ENCODE assay signal across 9 mouse cellular contexts in the genomic region with DNA sequence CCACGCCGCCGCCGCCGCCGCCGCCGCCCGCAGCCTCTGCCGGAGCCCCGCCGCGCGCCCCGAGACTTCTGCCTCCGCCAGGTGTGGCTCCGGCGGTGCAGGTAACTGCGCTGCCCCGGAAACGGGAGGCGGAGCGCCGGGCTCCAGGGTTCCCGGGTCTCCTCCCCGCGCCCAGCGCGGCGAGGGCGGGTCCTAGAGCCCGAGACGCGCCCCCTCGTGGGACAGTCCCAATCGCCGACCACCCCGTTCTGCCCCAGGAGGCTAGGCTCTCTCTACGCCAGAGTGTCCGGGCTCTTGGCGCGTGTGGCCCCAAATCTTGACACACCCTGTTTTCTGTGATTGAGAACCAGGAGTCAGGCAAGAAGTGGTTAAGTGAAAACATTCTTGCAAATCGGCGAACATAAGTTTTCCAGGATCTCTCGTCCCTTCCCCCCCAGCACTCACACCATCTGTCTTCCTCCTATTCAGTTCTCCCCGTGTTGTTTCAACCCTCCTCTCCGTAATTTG. TPM values are rescaled to one million over a fixed set of nuclear protein-coding genes. Genes with fewer than 3 reads are reported as not detected.
DNase-seq lines count a peak whose midpoint lies in the region; ATAC-seq and TF ChIP-seq lines count a peak whose summit lies in the region.
"Had no signal": no experiment of that assay in that cellular context is flagged by ENCODE, and none has a peak within 500 bp of the region (broad histone marks: within the 10 kb centered on the region; RNA-seq: fewer than 3 reads in every experiment).

A gene (minus strand): TSS at position 117 of the 507 bp plus-strand sequence.

- H3K4me1 ChIP-seq in heart, embryonic 14.5 days (ENCODE audit: control insufficient read depth in 2 of 2, insufficient read depth in 2 of 2, low read length in 2 of 2): peaks cover 3 to 10% of the 10 kb centered on the region in 2 experiments; a peak in 3 of 4 replicates
- peaks cover 7% of the 10 kb centered on the region; the same call in 1 of the 2 replicates for H3K4me1 ChIP-seq in liver, embryonic 13.5 days (replicated peaks)
- peaks cover 25% of the 10 kb centered on the region for H3K4me1 ChIP-seq in neural tube, embryonic 15.5 days

- H3K27me3 ChIP-seq in heart, embryonic 14.5 days (ENCODE audit: control insufficient read depth, insufficient read depth, low read length): peaks cover 28% of the 10 kb centered on the region
- H3K27me3 ChIP-seq in liver, embryonic 13.5 days: peaks cover 67% of the 10 kb centered on the region
- H3K27me3 ChIP-seq in neural tube, embryonic 15.5 days (replicated peaks): no peaks in the 10 kb centered on the region
- H3K27me3 ChIP-seq: CH12.LX had no signal

- WGBS in heart, embryonic 14.5 days: under 1% methylated on average over 37 of the region's 47 CpGs
- WGBS in liver, embryonic 13.5 days (ENCODE audit: insufficient replicate concordance): 1% methylated on average over 32 of the region's 47 CpGs
- WGBS in neural tube, embryonic 15.5 days: under 1% methylated on average over 33 of the region's 47 CpGs

- H3K9me3 ChIP-seq in heart, embryonic 14.5 days (ENCODE audit: control insufficient read depth, low read length): no peaks in the 10 kb centered on the region
- H3K9me3 ChIP-seq in liver, embryonic 13.5 days (replicated peaks): no peaks in the 10 kb centered on the region
- no peaks in the 10 kb centered on the region for H3K9me3 ChIP-seq in neural tube, embryonic 15.5 days (replicated peaks)

- TF ChIP-seq CTCF in gastrocnemius, adult 2 months (IDR thresholded peaks at IDR 0.05): no peak

- DNase-seq in gastrocnemius, adult 2 months: no peak
- no peak for DNase-seq in gastrocnemius, postnatal 14 days
- DNase-seq in cerebellum, postnatal 4 days (ENCODE audit: low spot score in 2 of 2): peak; percentile 33 to 65
- peak; percentile 87 for DNase-seq in kidney, postnatal 10 days
- DNase-seq in liver, embryonic 13.5 days: no peak

- H3K4me3 ChIP-seq in gastrocnemius, adult 2 months: peak within 1 kb of the TSS; percentile 73
- peak within 1 kb of the TSS; percentile 63 to 72 for H3K4me3 ChIP-seq in heart, embryonic 14.5 days (ENCODE audit: control insufficient read depth in 1 of 2, insufficient read depth in 1 of 2, low read depth in 1 of 2, low read length in 2 of 2)
- peak within 1 kb of the TSS; percentile 59 for H3K4me3 ChIP-seq in liver, embryonic 13.5 days (replicated peaks)
- peak within 1 kb of the TSS; percentile 71 for H3K4me3 ChIP-seq in neural tube, embryonic 15.5 days (replicated peaks)

- intact Hi-C loops in gastrocnemius, adult 2 months (cut with DNase I): no loop called here
- intact Hi-C loops in gastrocnemius, postnatal 14 days (cut with DNase I; ENCODE audit: low total_unique reads): no loop called here

- peak within 1 kb of the TSS; percentile 97 for H3K4me2 ChIP-seq in heart, embryonic 14.5 days (ENCODE audit: low read length)
- H3K4me2 ChIP-seq in liver, embryonic 13.5 days: peak within 1 kb of the TSS; percentile 55
- peak within 1 kb of the TSS; percentile 91 for H3K4me2 ChIP-seq in neural tube, embryonic 15.5 days

- H3K27ac ChIP-seq in gastrocnemius, adult 2 months: no peak within 1 kb of the TSS
- H3K27ac ChIP-seq in heart, embryonic 14.5 days (replicated peaks in 1 of 2; ENCODE audit: control insufficient read depth in 1 of 2, insufficient read depth in 1 of 2, low read depth in 2 of 2, low read length in 2 of 2): no peak within 1 kb of the TSS
- H3K27ac ChIP-seq in liver, embryonic 13.5 days: no peak within 1 kb of the TSS
- H3K27ac ChIP-seq in neural tube, embryonic 15.5 days (replicated peaks): peak within 1 kb of the TSS; percentile 45; the same call in 1 of the 2 replicates

- ATAC-seq in heart, embryonic 14.5 days (ENCODE audit: insufficient number of reproducible peaks, insufficient read depth, low FRiP score, low read depth): peak; percentile 61; the same call in 1 of the 2 replicates
- ATAC-seq in liver, embryonic 13.5 days (ENCODE audit: low read depth): peak; percentile 69
- peak; percentile 67 for ATAC-seq in neural tube, embryonic 15.5 days (ENCODE audit: low FRiP score)
- no peak for ATAC-seq in megakaryocyte-erythroid progenitor cell, adult 5-6 weeks (replicated peaks; ENCODE audit: low FRiP score, low TSS enrichment, poor library complexity, severe bottlenecking)

- no peaks in the 10 kb centered on the region for H3K36me3 ChIP-seq in heart, embryonic 14.5 days (ENCODE audit: control insufficient read depth, insufficient read depth, low read length)
- no peaks in the 10 kb centered on the region for H3K36me3 ChIP-seq in liver, embryonic 13.5 days
- no peaks in the 10 kb centered on the region for H3K36me3 ChIP-seq in neural tube, embryonic 15.5 days

- peak within 1 kb of the TSS; percentile 75 for H3K9ac ChIP-seq in heart, embryonic 14.5 days (ENCODE audit: low read length)
- peak within 1 kb of the TSS; percentile 60 for H3K9ac ChIP-seq in liver, embryonic 13.5 days
- H3K9ac ChIP-seq in neural tube, embryonic 15.5 days (replicated peaks): peak within 1 kb of the TSS; percentile 69

RNA-seq across cellular contexts. Expression of the gene that starts here (rescaled TPM):
- not detected for total RNA-seq in gastrocnemius, adult 2 months (2021)
- total RNA-seq in gastrocnemius, postnatal 14 days (2021): under 1 TPM; 0.23 to 0.55 TPM
- 1.8 and 2.0 TPM in 2 replicates for polyA plus RNA-seq in heart, embryonic 14.5 days (2014; fragmentation: Nextera tagmentation; extraction: Ambion mirVana)
- polyA plus RNA-seq in liver, embryonic 13.5 days (2015; fragmentation: Nextera tagmentation; extraction: Ambion mirVana): 0.86 and 0.95 TPM in 2 replicates
- 4.6 and 7.0 TPM in 2 replicates for polyA plus RNA-seq in neural tube, embryonic 15.5 days (2015; fragmentation: Nextera tagmentation; extraction: Ambion mirVana)
- not detected in 2 replicates for total RNA-seq in megakaryocyte-erythroid progenitor cell, adult 5-6 weeks (2014; fragmentation: Nextera tagmentation)
- not detected in 2 replicates for total RNA-seq in megakaryocyte-erythroid progenitor cell, adult 5-6 weeks (2017)

Comparison
In these comparisons a context has a peak if more than half of its experiments do, and no peak if none do; other contexts are left out.
1. Peak in ATAC-seq, H3K4me3 ChIP-seq, H3K9ac ChIP-seq and H3K4me2 ChIP-seq in liver, embryonic 13.5 days; RNA of the gene not detected or under 1 TPM.
2. DNase-seq: peak in cerebellum, postnatal 4 days (2 of 2) and kidney, postnatal 10 days (single experiment); none in gastrocnemius, adult 2 months (single experiment), gastrocnemius, postnatal 14 days (single experiment) and liver, embryonic 13.5 days (single experiment).
3. Peak in every context shown above with its lines, with median percentiles within 50 percentile points of each other: H3K4me3 ChIP-seq, H3K4me2 ChIP-seq and H3K9ac ChIP-seq.